Mouse (Mus musculus): ENCODE data around the gene Fam163a.
"Not testable (repeated sequence)": the region's sequence is repeated elsewhere in the genome, so short reads cannot be mapped to it uniquely, and the experiment has no call there.

The Fam163a gene

DNA sequence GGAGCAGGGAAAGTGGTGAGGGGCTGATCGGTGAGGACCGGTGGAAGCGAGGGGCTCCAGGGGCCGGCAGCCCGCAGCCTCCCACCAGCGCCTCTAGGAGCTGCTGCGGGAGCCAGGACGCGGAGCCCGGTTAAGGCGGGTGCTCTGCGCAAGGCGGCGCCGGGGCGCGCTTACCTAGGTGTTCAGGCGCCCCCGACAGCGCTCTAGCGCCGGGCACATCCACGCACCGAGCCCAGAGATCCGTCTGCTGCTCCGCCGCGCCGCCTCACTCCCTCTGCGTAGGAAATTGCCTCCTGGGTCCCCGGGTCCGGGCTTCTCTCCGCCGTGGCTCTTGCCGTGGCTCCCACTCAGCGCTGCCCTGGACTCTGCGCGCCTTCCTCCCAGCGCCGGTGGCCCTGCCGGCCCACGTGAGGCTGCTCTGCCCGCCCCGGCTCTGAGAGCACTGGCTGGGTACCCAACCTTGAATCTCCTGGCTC, at the start of gene Fam163a:
TSS of gene Fam163a (minus strand) at position 371 of the 476 bp plus-strand sequence.
- DNase-seq, result peak in 1 of 2 experiments; percentile 32

GRCm38 (mm10) chr1:156251096-156251495, 46.3 kb upstream of the Fam163a start:
- DNase-seq, result not testable (repeated sequence)

DNA sequence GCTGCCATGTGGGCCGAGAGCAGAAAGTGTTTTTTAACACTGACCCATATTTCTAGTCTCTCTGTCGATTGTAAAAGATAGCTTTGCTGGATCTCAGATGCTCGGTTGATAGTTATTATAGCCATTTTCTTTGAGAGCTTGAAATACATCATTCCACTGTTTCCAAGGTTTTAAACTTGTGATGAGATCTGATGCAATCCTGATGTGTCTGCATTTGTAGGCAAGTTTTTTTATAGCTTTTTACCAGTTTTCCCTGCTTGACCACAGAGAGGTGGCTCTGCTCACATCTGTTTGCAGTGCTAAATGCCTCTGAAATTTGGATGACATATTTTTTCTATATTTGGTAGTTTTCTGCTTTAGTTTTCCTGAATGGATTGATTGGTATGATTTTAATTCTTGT, 43.1 kb upstream of the Fam163a start:
- DNase-seq, result no peak

DNA sequence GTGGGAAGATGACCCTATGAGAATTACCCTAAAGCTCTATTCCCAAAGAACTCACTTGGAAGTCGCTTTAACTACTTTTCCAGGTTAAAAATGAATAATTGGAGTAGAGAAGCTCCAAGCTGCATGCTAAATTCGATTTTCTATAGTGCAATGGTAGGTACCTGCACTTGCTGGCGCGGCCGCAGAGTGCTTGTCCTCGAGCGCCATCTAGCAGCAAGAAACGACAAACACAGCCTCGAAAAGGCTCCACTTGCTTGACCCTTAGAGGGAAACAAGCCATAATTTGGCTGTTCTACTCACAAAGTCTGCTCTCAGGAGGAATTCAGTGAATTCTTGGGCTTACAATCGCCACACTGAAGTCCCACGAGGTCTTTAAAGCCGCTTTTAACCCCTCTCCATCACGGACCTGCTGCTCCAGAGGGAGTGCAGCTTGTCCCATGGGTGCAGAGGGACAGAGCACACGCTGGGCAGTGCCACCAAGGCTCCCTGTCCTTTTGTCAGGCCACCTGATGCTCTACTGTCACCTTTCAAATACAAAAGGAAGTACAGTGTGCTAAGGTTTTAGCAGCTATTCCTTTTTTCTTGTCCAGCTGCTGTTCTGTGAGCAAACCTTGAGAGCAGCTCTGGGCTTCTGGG, 37.0 kb upstream of the Fam163a start:
- DNase-seq, result peak in 1 of 2 experiments; percentile 59

DNA sequence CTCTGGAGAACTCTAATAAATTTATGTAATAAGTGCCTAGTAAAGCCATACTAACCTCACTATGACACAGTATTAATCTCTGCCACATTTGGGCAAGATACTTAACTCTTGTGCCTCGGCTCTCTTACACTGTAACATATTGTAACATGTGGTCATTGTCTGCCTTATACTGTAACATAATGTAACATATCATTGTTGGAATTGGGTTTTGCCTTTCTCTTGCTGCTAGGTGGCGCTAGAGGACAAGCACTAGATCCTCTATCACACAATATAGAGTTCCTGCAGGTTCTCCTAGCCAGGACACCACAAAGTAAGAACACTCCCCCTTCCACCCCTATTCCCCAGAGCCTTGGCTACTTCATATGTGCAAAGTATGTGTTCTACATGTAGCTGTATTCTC, 36.2 kb upstream of the Fam163a start:
- peak in 1 of 2 experiments; percentile 23 for DNase-seq

DNA sequence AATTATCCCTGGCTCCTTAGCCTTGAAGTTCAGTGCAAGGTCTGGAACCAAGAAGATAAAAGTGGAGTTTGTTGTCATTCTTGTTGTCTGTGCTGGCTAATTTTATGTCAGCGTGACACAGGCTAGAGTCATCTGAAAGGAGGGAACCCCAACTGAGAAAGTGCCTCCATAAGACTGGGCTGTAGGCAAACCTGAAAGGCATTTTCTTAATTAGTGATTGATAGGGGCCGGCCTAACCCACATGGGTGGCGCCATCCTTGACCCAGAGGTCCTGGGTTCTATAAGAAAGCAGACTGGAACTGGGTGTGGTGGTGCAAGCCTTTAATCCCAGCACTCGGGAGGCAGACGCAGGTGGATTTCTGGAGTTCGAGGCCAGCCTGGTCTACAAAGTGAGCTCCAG, 26.3 kb upstream of the Fam163a start:
- no peak for DNase-seq

- DNase-seq, result peak in 1 of 2 experiments; percentile 9
Observed at GRCm38 (mm10) chr1:156230339-156231089, 25.7 kb upstream of the Fam163a start.

- peak; percentile 39 to 68 for DNase-seq
Observed at GRCm38 (mm10) chr1:156229448-156229847, 24.6 kb upstream of the Fam163a start.

DNA sequence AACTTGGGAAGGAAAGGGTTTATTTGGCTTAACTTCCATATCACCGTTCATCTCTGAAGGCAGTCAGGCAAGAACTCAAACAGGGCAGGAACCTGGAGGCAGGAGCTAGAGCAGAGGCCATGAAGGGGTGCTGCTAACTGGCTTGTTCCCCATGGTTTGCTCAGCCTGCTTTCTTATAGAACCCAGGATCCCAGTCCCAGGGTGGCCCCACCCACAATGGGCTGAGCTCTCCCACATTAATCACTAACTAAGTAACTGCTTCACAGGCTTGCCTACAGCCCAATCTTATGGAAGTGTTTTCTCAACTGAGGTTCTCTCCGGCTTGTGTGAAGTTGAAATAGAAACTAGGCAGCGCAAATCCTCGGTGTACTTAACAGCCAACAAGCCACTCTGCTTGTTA, 23.9 kb upstream of the Fam163a start:
- no peak for DNase-seq

GRCm38 (mm10) chr1:156226903-156227302, 22.1 kb upstream of the Fam163a start:
- no peak for DNase-seq

DNA sequence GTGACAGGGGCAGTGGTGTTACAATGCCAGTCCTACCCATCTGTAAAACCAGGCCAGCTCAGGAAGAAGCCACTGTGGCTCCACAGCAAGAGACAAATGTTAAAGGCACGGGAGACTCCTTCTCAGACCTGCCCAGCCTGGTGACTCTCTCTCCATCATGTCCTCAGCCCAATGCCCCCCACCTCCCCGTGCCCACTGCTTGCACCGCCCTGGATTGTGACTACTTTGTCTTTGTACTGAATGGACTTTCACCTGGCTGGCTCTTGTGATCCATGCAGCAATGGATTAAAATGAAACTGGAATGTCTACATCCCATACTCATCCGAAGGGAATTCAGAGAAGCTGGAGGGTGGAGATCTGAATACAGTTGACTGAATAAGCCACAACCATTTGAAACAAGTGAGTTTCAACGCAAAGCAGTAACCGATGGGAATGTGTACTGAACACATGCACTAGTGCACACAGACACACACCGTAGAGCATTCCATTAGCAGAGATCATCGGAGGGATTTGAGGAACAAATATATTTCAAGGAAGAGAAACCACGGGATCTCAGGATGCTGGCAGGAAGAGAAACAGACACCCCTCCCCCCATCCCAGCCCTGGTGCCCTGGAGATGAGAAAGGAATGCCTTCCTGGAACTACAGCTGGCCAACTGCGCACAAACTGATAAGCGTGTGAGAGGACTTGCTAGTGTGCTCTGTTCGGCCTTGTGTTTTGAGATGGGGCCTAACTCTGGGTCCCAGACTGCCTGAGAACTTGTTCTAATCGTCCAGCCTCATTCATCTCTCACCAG, 17.6 kb upstream of the Fam163a start:
- DNase-seq, result peak in 1 of 2 experiments; percentile 31

GRCm38 (mm10) chr1:156221327-156221726, 16.5 kb upstream of the Fam163a start:
- peak; percentile 66 to 72 for DNase-seq

GRCm38 (mm10) chr1:156218573-156218972, 13.7 kb upstream of the Fam163a start:
- no peak for DNase-seq

- DNase-seq, result no peak
Observed at GRCm38 (mm10) chr1:156217941-156218340, 13.1 kb upstream of the Fam163a start.

DNA sequence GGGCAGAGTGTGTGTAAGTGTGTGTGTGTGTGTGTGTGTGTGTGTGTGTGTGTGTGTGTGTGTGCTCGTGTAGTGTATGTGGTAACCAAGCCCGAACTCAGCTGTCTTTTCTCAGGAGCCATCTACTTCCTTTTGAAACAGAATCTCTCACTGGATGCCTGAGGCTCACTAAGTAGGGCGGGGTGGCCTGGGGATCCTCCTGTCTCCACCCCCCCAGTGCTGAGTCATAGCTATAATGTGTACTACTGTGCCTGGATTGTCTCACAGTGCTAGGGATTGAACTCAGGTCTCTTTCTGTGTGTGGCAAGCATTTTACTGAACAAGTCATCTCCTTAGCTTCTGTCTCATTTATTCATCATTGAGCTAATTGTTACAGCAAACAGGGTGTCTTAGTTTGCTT, 12.6 kb upstream of the Fam163a start:
- DNase-seq, result no peak

GRCm38 (mm10) chr1:156216249-156216648, 11.4 kb upstream of the Fam163a start:
- no peak for DNase-seq

- peak in 1 of 2 experiments; percentile 59 for DNase-seq
Observed at GRCm38 (mm10) chr1:156214651-156215050, 9.8 kb upstream of the Fam163a start.

DNA sequence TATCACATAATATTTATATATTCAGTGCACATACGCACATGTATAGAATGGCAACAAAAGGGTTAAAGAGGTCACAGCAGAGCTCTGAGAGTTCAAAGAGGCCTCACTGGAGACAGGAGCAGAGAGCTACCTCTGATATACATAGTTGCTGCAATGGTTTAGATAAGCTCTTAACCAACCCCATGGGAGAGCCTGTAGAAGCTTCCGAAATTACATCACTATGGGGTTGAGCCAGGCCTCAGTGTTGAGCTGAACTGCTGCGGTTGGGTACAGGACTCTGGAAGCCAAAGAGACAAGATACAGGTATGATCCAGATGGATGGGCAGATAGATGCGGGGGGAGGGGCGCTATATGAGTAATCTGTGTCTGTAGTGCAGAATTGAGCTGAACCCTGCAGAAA, 8.1 kb upstream of the Fam163a start:
- no peak for DNase-seq

DNA sequence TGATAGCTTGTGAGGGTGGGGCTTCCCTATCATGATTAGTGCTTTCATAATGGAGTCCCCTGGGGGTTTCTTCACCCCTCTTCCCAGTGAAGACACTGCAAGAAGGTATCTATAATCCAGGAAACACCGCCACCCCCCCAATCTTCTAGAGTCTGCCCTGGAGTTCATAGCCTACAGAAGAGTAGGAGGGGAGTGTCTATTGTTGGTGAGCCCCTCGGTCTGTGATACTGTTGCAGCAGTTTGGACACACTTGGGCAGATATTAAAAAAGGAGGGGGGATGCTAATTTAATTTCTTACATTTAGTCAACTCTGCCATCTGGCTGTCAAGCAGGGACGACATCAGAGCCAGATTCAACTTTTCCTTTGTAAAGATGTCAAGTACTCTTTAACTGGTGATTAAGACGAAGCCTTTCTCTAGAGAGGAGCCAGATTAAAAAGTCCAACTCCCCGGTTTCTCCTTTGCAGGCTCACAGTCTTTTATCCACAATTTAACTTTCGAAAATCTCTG, 7.0 kb upstream of the Fam163a start:
- no peak for DNase-seq

DNA sequence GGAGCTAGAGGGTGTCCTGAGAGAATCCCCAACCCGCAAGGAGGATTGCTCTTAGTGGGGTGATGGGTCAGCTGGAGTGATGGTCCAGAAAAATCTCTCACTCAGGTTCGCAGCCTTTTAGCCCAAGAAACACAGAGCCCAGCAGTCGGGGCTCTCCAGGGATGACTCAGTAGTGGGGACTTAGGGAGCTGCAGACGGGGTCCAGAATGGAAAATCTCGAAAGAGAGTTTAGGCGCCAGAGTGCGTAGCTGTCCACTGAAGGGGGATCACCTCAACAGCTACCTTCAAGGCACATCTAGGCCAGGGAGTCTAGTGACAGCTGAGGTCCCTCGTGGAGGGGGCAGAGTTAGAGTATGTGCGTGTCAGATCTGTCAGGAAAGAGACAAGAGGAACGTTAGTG, 338 bp upstream of the Fam163a start:
- no peak for DNase-seq

GRCm38 (mm10) chr1:156203961-156204655, 718 bp downstream of the Fam163a start:
- DNase-seq, result no peak

- DNase-seq, result no peak
Observed at GRCm38 (mm10) chr1:156202661-156203060, 2.2 kb downstream of the Fam163a start.

- DNase-seq, result no peak
Observed at GRCm38 (mm10) chr1:156201069-156201468, 3.8 kb downstream of the Fam163a start.

Data from kidney, adult 8-10 months (tissue).